Mouse (Mus musculus): ENCODE data around the gene Arfgef3.
"Not testable (repeated sequence)": the region's sequence is repeated elsewhere in the genome, so short reads cannot be mapped to it uniquely, and the experiment has no call there.

The Arfgef3 gene

GRCm38 (mm10) chr10:18681385-18681954, 62.3 kb downstream of the Arfgef3 start:
- no peak for DNase-seq (ENCODE audit: low spot score)

- no peak for DNase-seq (ENCODE audit: low spot score)
Observed at GRCm38 (mm10) chr10:18680661-18681384, 62.9 kb downstream of the Arfgef3 start.

GRCm38 (mm10) chr10:18678836-18679235, 64.9 kb downstream of the Arfgef3 start:
- DNase-seq (ENCODE audit: low spot score): no peak

GRCm38 (mm10) chr10:18664794-18665193, 79.0 kb downstream of the Arfgef3 start:
- no peak for DNase-seq (ENCODE audit: low spot score)

GRCm38 (mm10) chr10:18664016-18664415, 79.7 kb downstream of the Arfgef3 start:
- no peak for DNase-seq (ENCODE audit: low spot score)

- DNase-seq (ENCODE audit: low spot score): no peak
Observed at GRCm38 (mm10) chr10:18661606-18662220, 82.0 kb downstream of the Arfgef3 start.

- no peak for DNase-seq (ENCODE audit: low spot score)
Observed at GRCm38 (mm10) chr10:18660998-18661397, 82.8 kb downstream of the Arfgef3 start.

- DNase-seq (ENCODE audit: low spot score): no peak
Observed at GRCm38 (mm10) chr10:18657588-18657987, 86.2 kb downstream of the Arfgef3 start.

- DNase-seq (ENCODE audit: low spot score): no peak
Observed at GRCm38 (mm10) chr10:18647069-18647468, 96.7 kb downstream of the Arfgef3 start.

- no peak for DNase-seq (ENCODE audit: low spot score)
Observed at GRCm38 (mm10) chr10:18646035-18646434, 97.7 kb downstream of the Arfgef3 start.

GRCm38 (mm10) chr10:18644346-18644745, 99.4 kb downstream of the Arfgef3 start:
- DNase-seq (ENCODE audit: low spot score): no peak

GRCm38 (mm10) chr10:18643506-18643905, 100.2 kb downstream of the Arfgef3 start:
- no peak for DNase-seq (ENCODE audit: low spot score)

- no peak for DNase-seq (ENCODE audit: low spot score)
Observed at GRCm38 (mm10) chr10:18642854-18643253, 100.9 kb downstream of the Arfgef3 start.

- DNase-seq (ENCODE audit: low spot score): no peak
Observed at GRCm38 (mm10) chr10:18640596-18640995, 103.2 kb downstream of the Arfgef3 start.

GRCm38 (mm10) chr10:18635450-18635849, 108.3 kb downstream of the Arfgef3 start:
- no peak for DNase-seq (ENCODE audit: low spot score)

GRCm38 (mm10) chr10:18634405-18634985, 109.3 kb downstream of the Arfgef3 start:
- DNase-seq (ENCODE audit: low spot score): no peak

GRCm38 (mm10) chr10:18630498-18630897, 113.3 kb downstream of the Arfgef3 start:
- no peak for DNase-seq (ENCODE audit: low spot score)

GRCm38 (mm10) chr10:18627530-18627929, 116.2 kb downstream of the Arfgef3 start:
- DNase-seq (ENCODE audit: low spot score): no peak

GRCm38 (mm10) chr10:18612796-18613195, 131.0 kb downstream of the Arfgef3 start:
- no peak for DNase-seq (ENCODE audit: low spot score)

GRCm38 (mm10) chr10:18604827-18605535, 138.8 kb downstream of the Arfgef3 start:
- not testable (repeated sequence) for DNase-seq (ENCODE audit: low spot score)

- peak; percentile 77 for DNase-seq (ENCODE audit: low spot score)
Observed at GRCm38 (mm10) chr10:18602030-18602429, 141.7 kb downstream of the Arfgef3 start.

GRCm38 (mm10) chr10:18597601-18598000, 146.1 kb downstream of the Arfgef3 start:
- no peak for DNase-seq (ENCODE audit: low spot score)
